Mouse (Mus musculus): ENCODE measurements around the gene Adarb2. TPM values are rescaled to one million over a fixed set of nuclear protein-coding genes. Genes with fewer than 3 reads are reported as not detected.

Adarb2 gene
- not detected for total RNA-seq (2023)

GRCm38 (mm10) chr13:8202681-8203476 lies at the start of gene Adarb2:
Gene Adarb2, plus strand, starts transcription at chr13:8202866.

Data from neutrophil, adult 59 days (primary cell).